Mouse (Mus musculus) liver, adult 2 months (tissue): ENCODE data around the gene Pcid2.

Experiments
- CTCF ChIP-seq: fragments of 200-500 bp; IDR thresholded peaks from 2 replicates; pipeline ENCODE4 v1.5.1; 2011; ENCODE audit warnings: low read depth, low read length, control low read depth
- POLR2A ChIP-seq: fragments of 200-500 bp; IDR thresholded peaks from 2 replicates; pipeline ENCODE4 v1.6.1; 2011; ENCODE audit warnings: low read length, control low read depth; ENCODE audit not compliant: insufficient read depth; ENCODE audit errors: extremely low read depth

DNA sequence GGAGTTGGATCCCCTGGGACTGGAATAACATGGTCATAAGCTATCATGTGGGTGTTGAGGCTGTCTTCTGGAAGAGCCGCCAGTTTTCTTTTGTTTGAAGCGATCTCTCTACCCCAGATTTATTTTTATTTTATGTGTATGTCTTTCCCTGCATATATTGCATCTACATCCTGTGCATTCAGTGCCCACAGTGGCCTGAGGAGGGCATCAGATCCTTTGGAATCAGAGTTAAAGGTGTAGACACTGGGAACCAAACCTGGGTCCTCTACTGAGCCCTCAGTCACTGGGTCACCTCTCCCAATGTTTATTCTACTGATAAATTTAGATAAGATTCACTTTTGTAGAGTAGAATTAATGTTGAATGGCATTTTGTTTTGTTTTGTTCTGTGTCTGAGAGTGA is 44.0 kb upstream of the Pcid2 start:
- TF ChIP-seq POLR2A: no peak
- no peak; the same call in 1 of the 2 replicates for TF ChIP-seq CTCF
